Mouse (Mus musculus) thymus, postnatal 14 days (tissue): ENCODE measurements at regions not wholly inside any gene's neighbourhood (a gene's known extent, or its start where the extent isn't known, plus 50 kb on each side); places are given as distances from the start of the nearest gene placed in this dataset.

ENCODE experiments used
- DNase-seq: peaks from one replicate; pipeline ENCODE4 v3.0.0; 2021

DNA sequence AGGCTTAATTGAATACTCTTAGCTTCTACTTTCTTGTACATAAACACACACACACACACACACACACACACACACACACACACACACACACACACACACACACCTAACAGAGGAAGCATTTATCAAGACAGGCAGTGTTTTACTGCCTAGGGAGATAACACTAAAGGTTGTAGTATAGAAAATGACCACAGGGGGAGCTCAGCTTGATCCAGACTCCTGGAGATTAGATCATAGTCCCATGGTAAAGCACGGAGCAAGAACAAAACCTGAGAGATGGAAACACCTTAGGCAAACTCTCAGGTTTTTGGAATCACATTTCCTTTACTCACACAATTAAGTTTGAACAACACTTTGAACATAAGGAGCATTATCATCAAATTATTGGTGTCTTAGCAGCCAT, 302.5 kb upstream of the Rnf219 start:
- no peak for DNase-seq

DNA sequence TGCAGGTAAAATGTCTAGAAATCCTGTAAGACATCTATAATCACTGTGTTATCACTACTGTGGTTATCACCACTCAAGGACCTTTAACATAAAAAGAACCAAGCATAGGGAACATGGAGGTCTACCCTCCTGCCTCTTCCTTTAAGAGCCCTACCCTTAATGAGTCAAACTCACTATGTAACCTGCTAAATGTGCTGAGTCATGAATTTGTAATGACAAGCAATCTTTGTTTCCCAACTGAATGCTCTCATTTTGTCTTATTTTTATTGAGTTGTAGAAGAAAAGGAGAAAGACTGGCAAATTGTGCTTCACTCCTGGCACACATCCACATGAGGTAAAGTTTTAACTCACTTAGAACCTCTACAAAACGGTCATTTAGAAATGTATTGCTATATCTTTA, 301.8 kb upstream of the Rnf219 start:
- no peak for DNase-seq

DNA sequence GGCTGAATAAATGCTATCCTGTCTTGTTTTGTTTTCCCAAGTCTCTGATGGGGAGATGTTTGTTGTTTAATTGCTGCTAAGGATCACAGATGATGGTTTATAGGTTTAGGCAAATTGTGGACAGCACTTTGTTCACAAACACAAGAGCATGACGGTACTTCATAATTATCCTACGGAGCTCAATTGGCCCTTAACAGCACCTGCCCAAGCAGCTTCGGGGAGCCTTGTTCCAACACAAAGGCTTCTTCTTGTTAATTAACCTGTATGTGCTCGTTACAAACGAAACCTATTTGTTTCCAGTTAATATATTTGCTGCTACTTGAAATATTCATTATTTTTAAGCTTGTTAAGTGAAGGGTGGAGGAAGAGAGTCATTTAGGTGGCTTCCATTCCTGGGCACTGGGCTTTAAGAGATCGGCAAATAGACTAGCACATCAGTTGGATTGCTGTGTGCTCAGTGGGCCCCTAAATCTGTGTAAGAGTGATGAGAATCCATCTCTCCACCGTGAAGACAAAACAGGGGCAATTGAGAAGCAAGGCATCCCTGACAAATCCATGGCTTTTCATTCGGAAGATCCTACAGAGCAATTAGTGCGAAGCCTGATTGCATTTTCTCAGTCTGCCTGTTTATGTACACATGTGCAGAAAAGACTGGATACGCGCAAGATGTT, 299.6 kb upstream of the Rnf219 start:
- DNase-seq, result no peak

- no peak for DNase-seq
Measured at GRCm38 (mm10) chr14:104819106-104819505, 296.7 kb upstream of the Rnf219 start.

DNA sequence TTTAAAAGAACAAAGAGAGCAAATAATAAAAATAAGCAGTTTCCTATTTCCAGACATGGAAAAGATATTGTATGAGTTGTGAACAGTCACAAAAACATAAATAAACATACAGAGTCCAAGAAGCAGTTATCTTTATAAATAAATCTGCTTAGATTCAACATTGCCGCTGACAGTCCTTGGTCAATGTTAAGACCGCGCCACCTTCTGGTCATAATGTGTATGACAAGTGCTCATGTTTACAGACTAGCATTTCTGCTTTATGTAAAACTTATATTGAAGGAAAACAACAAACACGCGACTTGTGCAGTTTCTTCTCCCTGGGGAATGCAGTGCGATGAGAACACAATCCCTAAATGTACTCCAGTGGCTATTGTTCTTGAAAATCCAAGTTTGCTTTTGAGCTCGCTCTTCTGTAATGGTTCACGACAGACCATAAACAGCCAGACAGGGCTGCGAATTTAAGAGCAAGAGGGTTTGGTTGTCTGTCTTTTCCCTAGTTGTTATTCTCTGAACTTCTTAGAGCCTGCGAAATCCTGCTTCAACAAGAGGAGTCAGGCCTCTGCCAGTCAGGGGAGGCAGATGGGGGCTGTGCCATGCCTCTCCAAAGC, 291.6 kb upstream of the Rnf219 start:
- peak; percentile 51 for DNase-seq

DNA sequence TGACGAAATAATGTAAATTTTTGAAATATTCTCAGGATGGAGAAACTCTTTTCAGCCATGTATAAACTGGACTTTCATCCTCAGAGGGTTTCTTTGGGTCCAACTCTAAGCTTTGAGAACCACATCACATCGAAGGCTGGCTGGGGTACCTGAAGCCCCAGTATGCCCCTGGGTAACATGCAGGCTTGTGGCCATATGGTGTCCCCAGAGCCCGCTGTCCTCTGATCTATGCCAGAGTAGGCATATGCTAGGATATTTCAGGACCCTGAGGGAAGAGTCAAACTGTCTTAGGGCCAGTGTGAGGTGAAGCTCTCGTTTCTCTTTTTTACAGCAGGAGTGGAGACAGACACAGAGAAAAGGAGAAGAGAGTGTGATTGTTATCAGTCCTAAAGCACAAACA, 289.6 kb upstream of the Rnf219 start:
- DNase-seq, result no peak

- no peak for DNase-seq
Measured at GRCm38 (mm10) chr14:104805332-104805731, 282.9 kb upstream of the Rnf219 start.

DNA sequence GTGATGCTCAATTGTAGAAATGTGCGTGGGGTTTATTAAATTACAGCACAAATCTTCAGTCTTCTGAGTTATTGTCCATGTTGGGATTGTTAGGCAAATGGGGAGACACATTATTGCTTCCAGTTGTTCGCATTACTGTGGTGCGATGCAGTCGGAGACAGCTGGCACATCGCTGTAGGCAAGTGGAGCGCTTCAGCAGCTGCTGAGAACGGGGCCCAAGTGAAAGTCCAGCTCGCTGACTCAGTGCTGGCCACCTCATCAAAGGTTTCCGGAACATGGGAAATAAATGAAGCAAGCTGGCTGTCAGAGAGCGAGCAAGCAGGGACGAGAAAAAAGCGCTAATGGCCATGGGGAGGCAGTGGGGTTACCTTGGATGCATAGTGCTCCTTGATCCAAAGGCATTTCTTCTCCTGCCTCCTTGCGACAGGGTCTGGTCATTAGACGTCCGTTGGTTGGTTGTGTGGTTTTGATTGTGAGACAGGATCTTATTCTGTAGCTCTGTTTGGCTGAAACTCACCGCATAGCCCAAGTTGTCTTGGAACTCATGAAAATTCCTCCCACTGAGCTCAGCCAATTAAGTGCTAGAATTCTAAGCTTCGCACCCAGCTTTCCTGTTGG, 274.0 kb upstream of the Rnf219 start:
- no peak for DNase-seq

DNA sequence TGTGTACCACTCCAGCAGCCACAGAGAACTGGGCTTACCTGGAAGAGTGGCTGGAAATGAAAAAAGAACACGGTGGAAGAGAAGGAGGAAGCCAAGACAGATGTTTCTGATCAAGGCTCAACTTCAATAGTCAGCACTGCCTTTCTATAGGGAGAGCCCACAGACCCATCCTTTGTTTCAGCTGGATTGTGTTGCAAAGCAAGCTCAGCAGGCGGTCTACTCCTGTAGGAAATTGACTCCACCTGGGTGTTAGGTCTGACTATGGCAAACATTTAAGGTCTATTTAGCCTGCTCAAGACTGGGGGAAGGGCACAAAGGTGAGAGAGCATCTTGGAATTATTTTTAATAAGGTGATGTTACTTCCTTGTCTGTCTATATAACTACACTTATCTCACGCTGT, 266.9 kb upstream of the Rnf219 start:
- DNase-seq, result no peak

- no peak for DNase-seq
Measured at GRCm38 (mm10) chr14:104785066-104785465, 262.6 kb upstream of the Rnf219 start.

GRCm38 (mm10) chr14:104769938-104770337, 247.5 kb upstream of the Rnf219 start:
- DNase-seq, result no peak

GRCm38 (mm10) chr14:104734213-104734612, 211.8 kb upstream of the Rnf219 start:
- DNase-seq, result no peak

- DNase-seq, result no peak
Measured at GRCm38 (mm10) chr14:104732036-104732435, 209.6 kb upstream of the Rnf219 start.

DNA sequence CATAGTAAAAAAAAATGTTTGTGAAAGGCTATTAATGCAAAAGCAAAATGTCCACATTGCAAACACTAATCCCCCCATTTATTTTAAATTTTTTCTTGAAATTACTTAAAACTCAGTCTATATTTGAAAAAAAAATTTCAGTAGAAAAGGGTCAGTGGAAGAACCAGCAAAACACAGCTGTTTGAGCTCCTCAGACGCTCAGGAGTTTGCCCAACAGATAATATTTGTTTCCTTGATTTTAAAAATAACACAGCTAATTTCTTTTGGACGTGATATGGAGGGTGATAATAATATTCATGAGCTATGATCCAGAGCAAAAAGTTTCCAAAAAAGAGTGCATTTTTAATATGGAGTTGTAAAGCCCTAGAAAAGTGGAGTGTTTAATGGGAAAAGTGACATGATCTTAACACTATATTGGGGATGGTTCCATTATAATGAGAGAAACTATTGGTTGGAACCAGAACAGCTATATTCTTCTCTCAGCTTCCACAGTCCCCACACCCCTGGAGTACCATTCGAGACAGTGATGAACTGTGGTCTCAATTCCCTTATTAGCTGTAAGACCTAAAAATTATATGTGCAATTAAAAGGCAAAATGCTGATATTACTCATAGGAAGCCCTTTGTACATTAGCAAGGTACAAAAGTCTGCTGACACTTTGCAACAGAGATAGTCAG, 209.0 kb upstream of the Rnf219 start:
- DNase-seq, result no peak

GRCm38 (mm10) chr14:104715651-104716050, 193.2 kb upstream of the Rnf219 start:
- DNase-seq, result peak; percentile 65

DNA sequence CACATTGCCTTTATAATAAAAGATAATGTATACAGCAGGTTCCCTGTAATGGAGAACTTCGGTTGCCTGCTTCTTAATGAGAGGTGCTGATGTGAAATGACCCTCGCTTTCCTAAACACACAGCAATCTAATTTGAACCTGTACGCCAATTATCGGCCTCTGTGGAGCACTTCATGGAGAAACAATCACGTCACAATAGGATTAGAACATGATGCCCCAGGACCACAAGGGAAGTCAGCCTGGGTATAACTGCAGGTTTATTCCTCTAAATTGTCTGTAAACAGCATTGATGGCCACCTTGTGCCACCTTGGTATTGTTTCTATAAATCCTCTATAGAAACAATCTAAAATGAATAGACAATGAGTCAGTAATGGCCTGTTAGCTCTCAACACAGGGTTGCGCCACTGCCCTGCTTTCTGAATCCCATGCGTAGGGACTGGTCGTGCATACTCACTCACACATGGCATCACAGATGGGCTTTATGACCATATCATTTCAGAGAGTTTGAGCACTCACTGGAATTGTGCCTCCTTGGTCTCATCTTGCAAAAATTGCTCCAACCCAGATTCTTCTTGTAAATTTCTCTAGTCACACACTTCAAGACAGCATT, 179.9 kb upstream of the Rnf219 start:
- DNase-seq, result no peak

GRCm38 (mm10) chr14:104698962-104699361, 176.5 kb upstream of the Rnf219 start:
- DNase-seq, result no peak

GRCm38 (mm10) chr14:104695101-104695500, 172.7 kb upstream of the Rnf219 start:
- DNase-seq, result no peak

DNA sequence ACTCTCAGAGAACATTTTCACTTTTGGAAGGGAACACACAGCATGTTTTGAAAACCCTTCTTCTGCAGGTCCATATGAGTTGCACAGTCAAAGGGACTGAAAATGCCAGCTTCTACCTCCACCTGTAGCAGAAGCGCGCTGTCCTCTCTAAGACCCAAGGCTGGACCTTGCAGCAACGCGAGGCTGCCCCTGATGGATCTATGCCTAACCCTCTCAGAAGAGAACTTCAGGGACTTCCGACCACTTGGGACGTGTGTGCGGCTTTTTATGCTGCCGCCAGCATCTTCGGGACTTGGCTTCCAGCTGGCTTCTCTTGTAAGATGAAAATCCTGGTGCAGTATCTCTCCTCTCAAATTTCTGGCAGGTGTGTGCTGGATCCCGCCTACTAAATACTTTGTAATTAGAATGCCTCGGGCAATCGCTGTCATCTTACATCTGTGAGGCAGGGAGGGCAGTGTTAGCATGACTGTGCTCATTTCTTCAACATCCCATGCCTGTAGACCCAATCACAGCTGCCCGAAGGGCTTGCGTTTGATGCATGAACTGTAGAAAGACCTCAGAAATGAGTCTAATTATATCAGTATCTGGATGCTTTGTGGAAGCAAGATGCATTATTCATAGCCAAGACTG, 171.8 kb upstream of the Rnf219 start:
- DNase-seq, result no peak

- no peak for DNase-seq
Measured at GRCm38 (mm10) chr14:104692616-104693015, 170.2 kb upstream of the Rnf219 start.

DNA sequence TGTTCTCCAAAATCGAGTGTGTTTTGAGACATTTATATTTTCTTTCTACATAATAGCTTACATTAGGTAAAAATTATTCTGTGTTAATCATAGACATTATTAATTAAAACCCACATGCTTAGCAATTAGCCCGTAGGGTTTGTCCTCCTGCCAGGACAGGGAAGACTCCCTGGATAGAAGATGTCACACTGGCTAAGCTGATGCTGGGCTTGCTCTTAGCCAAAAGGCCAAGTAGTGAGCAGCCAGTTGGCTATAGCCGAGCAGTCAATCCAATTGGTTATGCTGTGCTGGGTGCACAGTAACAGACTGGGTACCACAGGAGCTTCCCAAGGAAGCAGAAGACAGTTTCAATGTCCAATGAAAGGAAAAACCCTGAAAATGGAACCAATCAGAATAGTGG, 166.0 kb upstream of the Rnf219 start:
- DNase-seq, result no peak

GRCm38 (mm10) chr14:104676810-104677209, 154.4 kb upstream of the Rnf219 start:
- DNase-seq, result no peak

DNA sequence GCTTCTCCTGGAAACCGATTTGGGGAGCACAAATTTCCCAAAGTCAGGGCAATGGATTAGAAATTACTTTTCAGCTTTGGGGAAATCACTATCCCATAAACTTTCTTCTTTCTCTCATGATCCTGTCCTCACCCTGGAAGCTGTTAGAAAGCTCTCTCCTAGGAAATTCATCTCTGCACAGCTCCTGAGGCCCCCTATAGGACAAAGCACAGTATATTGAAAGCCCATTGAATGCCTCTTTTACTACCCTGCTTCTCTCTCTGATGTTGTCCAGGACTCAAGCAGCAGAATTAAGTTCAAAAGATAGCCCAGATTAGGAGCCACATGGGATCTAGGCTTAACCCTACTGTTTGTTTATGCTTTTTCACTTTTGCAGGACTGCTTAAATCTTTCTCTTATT, 139.3 kb upstream of the Rnf219 start:
- DNase-seq, result no peak
